Mouse (Mus musculus) stomach, embryonic 14.5 days (tissue): ENCODE measurements at regions not wholly inside any gene's neighbourhood (a gene's known extent, or its start where the extent isn't known, plus 50 kb on each side); places are given as distances from the start of the nearest gene placed in this dataset.
A peak's percentile ranks its signal among the peaks of the same experiment; 100 is the strongest.

Experiments
- ATAC-seq: fragments of 200-750 bp; cut with Nextera tagmentation; 2 replicates; pipeline ENCODE4 v1.8.0; 2017; ENCODE audit warnings: low read depth, moderate TSS enrichment; ENCODE audit not compliant: insufficient number of reproducible peaks, insufficient read depth, low FRiP score
- H3K27ac ChIP-seq: fragments of 300-500 bp; sonication (generic); 2 replicates; pipeline ENCODE4 v1.5.1; 2014; ENCODE audit warnings: mild to moderate bottlenecking, low read length, moderate library complexity, mixed read lengths
- H3K27me3 ChIP-seq: fragments of 300-500 bp; sonication (generic); 2 replicates; pipeline ENCODE4 v1.6.1; 2014; ENCODE audit warnings: low read length, control low read depth, mixed read lengths; ENCODE audit not compliant: control insufficient read depth, insufficient read depth
- H3K36me3 ChIP-seq: fragments of 300-500 bp; sonication (generic); 2 replicates; pipeline ENCODE4 v1.6.1; 2014; ENCODE audit warnings: mild to moderate bottlenecking, control low read depth, low read length, moderate library complexity, mixed read lengths; ENCODE audit not compliant: control insufficient read depth, insufficient read depth
- H3K4me1 ChIP-seq: fragments of 300-500 bp; sonication (generic); 2 replicates; pipeline ENCODE4 v1.6.1; 2014; ENCODE audit warnings: low read length, control low read depth, mixed read lengths; ENCODE audit not compliant: control insufficient read depth, insufficient read depth
- H3K4me2 ChIP-seq: fragments of 300-500 bp; sonication (generic); replicated peaks from 2 replicates; pipeline ENCODE4 v1.6.1; 2014; ENCODE audit warnings: low read depth, low read length, control low read depth
- H3K4me3 ChIP-seq: fragments of 300-500 bp; sonication (generic); 2 replicates; pipeline ENCODE4 v1.5.1; 2014; ENCODE audit warnings: low read depth, low read length, control low read depth
- H3K9ac ChIP-seq: fragments of 300-500 bp; sonication (generic); replicated peaks from 2 replicates; pipeline ENCODE4 v1.6.1; 2014; ENCODE audit warnings: low read depth, mild to moderate bottlenecking, control low read depth, low read length, moderate library complexity, mixed read lengths
- H3K9me3 ChIP-seq: fragments of 300-500 bp; sonication (generic); 2 replicates; pipeline ENCODE4 v1.6.1; 2016; ENCODE audit warnings: low read depth, low read length, control low read depth; ENCODE audit not compliant: control insufficient read depth
- WGBS: fragments of 180-500 bp; shearing (Covaris S2); extraction: QIAGEN DNeasy Blood & Tissue Kit; methylation state at CpG from one replicate; pipeline ENCODE4 v1.1.7; 2014; 5-methylcytosine and 5-hydroxymethylcytosine counted together

GRCm38 (mm10) chr14:60540111-60540510 lies 93.7 kb upstream of the Spata13 start:
- no peaks in the 10 kb centered on the region for H3K27me3 ChIP-seq
- ATAC-seq: no peak
- no peaks in the 10 kb centered on the region for H3K4me1 ChIP-seq
- H3K4me3 ChIP-seq: no peak overlapping the region
- no peak overlapping the region for H3K4me2 ChIP-seq
- WGBS: 67% methylated on average over 4 of the region's 4 CpGs
- H3K9me3 ChIP-seq: no peaks in the 10 kb centered on the region
- H3K27ac ChIP-seq: no peak overlapping the region
- no peak overlapping the region for H3K9ac ChIP-seq
- H3K36me3 ChIP-seq: no peaks in the 10 kb centered on the region

GRCm38 (mm10) chr14:60541596-60541995 lies 92.2 kb upstream of the Spata13 start:
- Histone ChIP-seq H3K9me3 (no peaks in the 10 kb centered on the region), H3K4me3 (no peak overlapping the region), H3K4me1 (no peaks in the 10 kb centered on the region), H3K4me2 (no peak overlapping the region), H3K27me3 (no peaks in the 10 kb centered on the region), H3K27ac (no peak overlapping the region), H3K36me3 (no peaks in the 10 kb centered on the region), H3K9ac (no peak overlapping the region)
- 80% methylated on average over 5 of the region's 5 CpGs for WGBS
- ATAC-seq: no peak

GRCm38 (mm10) chr14:60544767-60545166 lies 89.0 kb upstream of the Spata13 start:
- H3K9ac ChIP-seq: no peak overlapping the region
- H3K27ac ChIP-seq: no peak overlapping the region
- H3K4me3 ChIP-seq: no peak overlapping the region
- H3K4me1 ChIP-seq: no peaks in the 10 kb centered on the region
- no peaks in the 10 kb centered on the region for H3K9me3 ChIP-seq
- no peaks in the 10 kb centered on the region for H3K36me3 ChIP-seq
- no peak for ATAC-seq
- no peaks in the 10 kb centered on the region for H3K27me3 ChIP-seq
- no peak overlapping the region for H3K4me2 ChIP-seq

GRCm38 (mm10) chr14:60554222-60554740 lies 79.5 kb upstream of the Spata13 start:
- 25% methylated on average over 6 of the region's 6 CpGs for WGBS
- H3K4me3 ChIP-seq: no peak overlapping the region
- 0 out of 2 replicates have a peak, but pooled peaks cover 3% of the 10 kb centered on the region for H3K4me1 ChIP-seq
- H3K36me3 ChIP-seq: no peaks in the 10 kb centered on the region
- ATAC-seq: 0 out of 2 replicates have a peak, but pooled peaks have one; percentile 23
- no peak overlapping the region for H3K9ac ChIP-seq
- H3K4me2 ChIP-seq: no peak overlapping the region
- no peaks in the 10 kb centered on the region for H3K27me3 ChIP-seq
- H3K27ac ChIP-seq: no peak overlapping the region
- no peaks in the 10 kb centered on the region for H3K9me3 ChIP-seq

GRCm38 (mm10) chr14:60556541-60556940 lies 77.3 kb upstream of the Spata13 start:
- ATAC-seq: no peak
- Histone ChIP-seq H3K36me3 (no peaks in the 10 kb centered on the region), H3K9me3 (no peaks in the 10 kb centered on the region), H3K27me3 (no peaks in the 10 kb centered on the region), H3K9ac (no peak overlapping the region), H3K4me2 (no peak overlapping the region), H3K4me1 (0 out of 2 replicates have a peak, but pooled peaks cover 3% of the 10 kb centered on the region), H3K27ac (no peak overlapping the region), H3K4me3 (no peak overlapping the region)
- WGBS: 62% methylated on average over 5 of the region's 5 CpGs

GRCm38 (mm10) chr14:60557020-60557419 lies 76.8 kb upstream of the Spata13 start:
- H3K4me1 ChIP-seq: 0 out of 2 replicates have a peak, but pooled peaks cover 3% of the 10 kb centered on the region
- no peaks in the 10 kb centered on the region for H3K9me3 ChIP-seq
- no peaks in the 10 kb centered on the region for H3K36me3 ChIP-seq
- no peak overlapping the region for H3K9ac ChIP-seq
- ATAC-seq: no peak
- H3K4me3 ChIP-seq: no peak overlapping the region
- WGBS: 72% methylated on average over 4 of the region's 4 CpGs
- H3K27me3 ChIP-seq: no peaks in the 10 kb centered on the region
- H3K4me2 ChIP-seq: no peak overlapping the region
- H3K27ac ChIP-seq: no peak overlapping the region

- Histone ChIP-seq H3K27me3 (no peaks in the 10 kb centered on the region), H3K4me2 (no peak overlapping the region), H3K9ac (no peak overlapping the region), H3K27ac (no peak overlapping the region), H3K36me3 (no peaks in the 10 kb centered on the region), H3K4me1 (0 out of 2 replicates have a peak, but pooled peaks cover 2% of the 10 kb centered on the region), H3K4me3 (no peak overlapping the region), H3K9me3 (no peaks in the 10 kb centered on the region)
- no peak for ATAC-seq
- 74% methylated on average over 5 of the region's 5 CpGs for WGBS
These were observed 74.4 kb upstream of the Spata13 start for GRCm38 (mm10) chr14:60559376-60559775.

GRCm38 (mm10) chr14:60559826-60560529 lies 73.8 kb upstream of the Spata13 start:
- Histone ChIP-seq H3K4me2 (no peak overlapping the region), H3K9ac (no peak overlapping the region), H3K4me1 (no peaks in the 10 kb centered on the region), H3K9me3 (no peaks in the 10 kb centered on the region), H3K27ac (no peak overlapping the region), H3K4me3 (no peak overlapping the region), H3K36me3 (no peaks in the 10 kb centered on the region), H3K27me3 (no peaks in the 10 kb centered on the region)
- 81% methylated on average over 13 of the region's 13 CpGs for WGBS
- no peak for ATAC-seq

GRCm38 (mm10) chr14:60576281-60576680 lies 57.5 kb upstream of the Spata13 start:
- Histone ChIP-seq H3K9ac (no peak overlapping the region), H3K27me3 (no peaks in the 10 kb centered on the region), H3K9me3 (no peaks in the 10 kb centered on the region), H3K36me3 (no peaks in the 10 kb centered on the region), H3K4me1 (no peaks in the 10 kb centered on the region), H3K27ac (no peak overlapping the region), H3K4me3 (no peak overlapping the region), H3K4me2 (no peak overlapping the region)
- ATAC-seq: no peak
- WGBS: 71% methylated on average over 5 of the region's 5 CpGs
